Mouse (Mus musculus) liver, embryonic 14.5 days (tissue): ENCODE results near the gene Vegfa.

Experiments used
- CTCF ChIP-seq: IDR thresholded peaks from 2 replicates; pipeline ENCODE4 v1.5.1; 2016; ENCODE audit warnings: antibody characterized with exemption, low read depth, control low read depth
- EP300 ChIP-seq: IDR thresholded peaks from 2 replicates; pipeline ENCODE4 v1.6.1; 2016; ENCODE audit warnings: antibody characterized with exemption, low read depth

DNA sequence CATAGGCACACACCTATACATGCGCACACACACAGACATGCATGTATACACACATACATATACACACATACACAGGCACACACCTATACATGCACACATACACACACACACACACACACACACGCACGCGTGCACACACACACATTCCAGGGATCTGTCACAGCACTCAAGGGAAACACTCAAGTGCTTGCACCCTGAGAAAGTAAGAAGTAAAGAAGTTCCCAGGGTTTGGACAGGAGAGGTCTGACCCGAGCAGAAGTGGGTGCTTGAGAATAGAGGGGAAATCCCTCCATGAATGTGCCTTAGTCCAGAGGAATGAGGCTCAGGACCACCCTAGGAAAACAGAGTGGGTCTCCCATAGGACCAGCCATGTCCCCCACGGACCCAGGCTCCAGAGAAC lies 60.4 kb downstream of the Vegfa start:
- TF ChIP-seq CTCF (no peak), EP300 (no peak)
